Mouse (Mus musculus): Measurements from ENCODE around the gene Olfr859.

DNA sequence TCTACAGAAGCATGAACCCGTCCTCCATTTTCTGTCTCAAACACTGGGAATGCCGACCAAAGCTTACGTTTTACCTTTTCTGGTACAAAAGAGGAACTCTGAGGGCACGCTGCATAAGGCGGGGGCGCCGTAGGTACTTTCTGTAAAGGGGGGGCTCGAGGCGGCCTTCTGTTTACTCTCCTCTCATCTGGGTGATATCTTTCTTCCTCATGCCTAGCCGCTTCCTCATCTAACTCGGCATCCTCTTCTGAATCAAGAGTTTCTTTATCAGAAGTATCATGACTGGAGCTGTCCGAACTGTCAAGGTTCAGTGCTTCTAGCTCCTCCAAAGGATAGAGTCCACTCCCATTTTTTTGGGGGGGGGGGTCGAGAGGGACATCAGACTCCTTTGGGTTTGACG is 35.6 kb upstream of the Olfr859 start:
- TF ChIP-seq CTCF (IDR thresholded peaks at IDR 0.05) = no peak
- no peak for TF ChIP-seq POLR2A (IDR thresholded peaks at IDR 0.05; ENCODE audit: insufficient read depth, low read depth, low read length)

Measured in heart, adult 2 months (tissue).